Mouse (Mus musculus) hindbrain, embryonic 11.5 days (tissue): Measurements from ENCODE around the gene Rbm38. TPM values are rescaled to one million over a fixed set of nuclear protein-coding genes. Genes with fewer than 3 reads are reported as not detected.

ENCODE experiments used
- ATAC-seq: fragments of 200-750 bp; cut with Nextera tagmentation; 2 replicates; pipeline ENCODE4 v1.8.0; 2017; ENCODE audit warnings: mild to moderate bottlenecking, moderate TSS enrichment, moderate library complexity; ENCODE audit not compliant: low FRiP score
- DNase-seq: peaks from one replicate; pipeline ENCODE4 v3.0.0-alpha.2; 2015; ENCODE audit warnings: low spot score
- H3K27ac ChIP-seq: fragments of 300-500 bp; sonication (generic); 2 replicates; pipeline ENCODE4 v1.5.1; 2014; ENCODE audit warnings: mild to moderate bottlenecking, low read depth, low read length
- H3K27me3 ChIP-seq: fragments of 300-500 bp; sonication (generic); 2 replicates; pipeline ENCODE4 v1.6.1; 2014; ENCODE audit warnings: mild to moderate bottlenecking, low read length, moderate library complexity, mixed read lengths; ENCODE audit not compliant: control insufficient read depth, insufficient read depth
- H3K36me3 ChIP-seq: fragments of 300-500 bp; sonication (generic); 2 replicates; pipeline ENCODE4 v1.6.1; 2014; ENCODE audit warnings: mild to moderate bottlenecking, low read length, moderate library complexity, mixed read lengths; ENCODE audit not compliant: control insufficient read depth, insufficient read depth
- H3K4me1 ChIP-seq: fragments of 300-500 bp; sonication (generic); replicated peaks from 2 replicates; pipeline ENCODE4 v1.6.1; 2014; ENCODE audit warnings: low read length, mixed read lengths; ENCODE audit not compliant: control insufficient read depth, insufficient read depth
- H3K4me2 ChIP-seq: fragments of 300-500 bp; sonication (generic); replicated peaks from 2 replicates; pipeline ENCODE4 v1.6.1; 2014; ENCODE audit warnings: mild to moderate bottlenecking, low read depth, low read length
- H3K4me3 ChIP-seq: fragments of 300-500 bp; sonication (generic); 2 replicates; pipeline ENCODE4 v1.5.1; 2014; ENCODE audit warnings: low read depth, low read length
- H3K9ac ChIP-seq: fragments of 300-500 bp; sonication (generic); 2 replicates; pipeline ENCODE4 v1.6.1; 2014; ENCODE audit warnings: low read depth, low read length
- H3K9me3 ChIP-seq: fragments of 300-500 bp; sonication (generic); 2 replicates; pipeline ENCODE4 v1.6.1; 2016; ENCODE audit warnings: low read length; ENCODE audit not compliant: control insufficient read depth
- WGBS: fragments of 180-500 bp; shearing (Covaris S2); extraction: QIAGEN DNeasy Blood & Tissue Kit; methylation state at CpG from one replicate; pipeline ENCODE4 v1.1.7; 2014; 5-methylcytosine and 5-hydroxymethylcytosine counted together
- polyA plus RNA-seq: library from polyadenylated mRNA; unstranded; fragments of >200 nt; fragmentation: Nextera tagmentation; extraction: Ambion mirVana; gene quantifications from 2 replicates; pipeline ENCODE4 v1.2.1, GENCODE M21; 2014

Rbm38 gene
- polyA plus RNA-seq, 1 experiment from 2014 or later = 63.3 TPM

GRCm38 (mm10) chr2:173053846-173054245, 33.5 kb downstream of the Rbm38 start:
- no peaks in the 10 kb centered on the region for H3K36me3 ChIP-seq
- no peaks in the 10 kb centered on the region for H3K4me1 ChIP-seq
- no peak overlapping the region for H3K4me3 ChIP-seq
- H3K27me3 ChIP-seq = no peaks in the 10 kb centered on the region
- H3K27ac ChIP-seq = no peak overlapping the region
- H3K9ac ChIP-seq = no peak overlapping the region
- DNase-seq = no peak
- ATAC-seq = no peak
- H3K9me3 ChIP-seq = no peaks in the 10 kb centered on the region
- 77% methylated on average over 6 of the region's 6 CpGs for WGBS
- no peak overlapping the region for H3K4me2 ChIP-seq

DNA sequence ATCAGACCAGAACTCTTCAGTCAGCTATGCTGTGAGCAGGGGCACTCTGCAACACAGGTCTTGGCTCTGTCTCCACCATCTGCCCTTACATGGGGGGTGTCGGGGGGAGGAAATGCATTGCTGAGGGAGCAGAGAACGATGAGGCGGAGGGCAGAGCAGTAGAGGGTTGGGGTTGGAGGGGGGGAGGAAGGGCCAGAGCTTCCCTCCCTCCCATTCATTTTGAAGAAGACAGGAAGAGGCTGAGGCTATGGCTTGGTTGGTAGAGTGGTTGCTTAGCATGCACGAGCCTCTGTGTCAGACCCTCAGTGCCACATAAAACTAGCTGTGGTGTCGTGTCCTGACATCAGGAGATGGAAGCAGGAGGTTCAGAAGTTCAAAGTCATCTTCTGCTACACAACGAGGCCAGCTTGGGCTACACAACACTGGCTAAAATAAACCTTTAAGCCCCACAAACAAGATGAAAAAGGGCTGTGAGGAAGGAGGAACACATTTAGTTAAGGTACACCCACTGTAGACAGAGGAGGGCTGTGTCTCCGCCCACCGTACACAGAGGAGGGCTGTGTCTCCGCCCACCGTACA, 36.1 kb downstream of the Rbm38 start:
- Histone ChIP-seq H3K4me3 (no peak overlapping the region), H3K4me1 (no peaks in the 10 kb centered on the region), H3K4me2 (no peak overlapping the region), H3K9me3 (no peaks in the 10 kb centered on the region), H3K9ac (no peak overlapping the region), H3K36me3 (no peaks in the 10 kb centered on the region), H3K27ac (no peak overlapping the region), H3K27me3 (no peaks in the 10 kb centered on the region)
- ATAC-seq = no peak
- DNase-seq = no peak
- WGBS = 84% methylated on average over 10 of the region's 10 CpGs

DNA sequence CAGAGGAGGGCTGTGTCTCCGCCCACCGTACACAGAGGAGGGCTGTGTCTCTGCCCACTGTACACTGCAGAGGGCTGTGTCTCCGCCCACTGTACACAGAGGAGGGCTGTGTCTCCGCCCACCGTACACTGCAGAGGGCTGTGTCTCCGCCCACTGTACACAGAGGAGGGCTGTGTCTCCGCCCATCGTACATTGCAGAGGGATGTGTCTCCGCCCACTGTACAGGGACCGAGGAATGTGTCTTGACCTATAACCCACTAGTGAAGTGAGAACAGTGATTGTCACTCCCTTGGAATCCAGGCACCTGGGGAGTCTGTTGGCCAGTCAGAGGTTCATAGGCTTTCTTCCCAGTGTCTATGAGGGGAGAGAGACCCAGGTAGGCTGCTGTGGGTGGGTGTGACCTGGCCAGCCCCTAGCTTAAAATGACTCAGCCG, 36.6 kb downstream of the Rbm38 start:
- Histone ChIP-seq H3K27ac (no peak overlapping the region), H3K27me3 (no peaks in the 10 kb centered on the region), H3K4me2 (no peak overlapping the region), H3K4me3 (no peak overlapping the region), H3K9me3 (no peaks in the 10 kb centered on the region), H3K9ac (no peak overlapping the region), H3K36me3 (no peaks in the 10 kb centered on the region), H3K4me1 (no peaks in the 10 kb centered on the region)
- ATAC-seq (no peak), DNase-seq (no peak)
- WGBS = 79% methylated on average over 11 of the region's 11 CpGs

DNA sequence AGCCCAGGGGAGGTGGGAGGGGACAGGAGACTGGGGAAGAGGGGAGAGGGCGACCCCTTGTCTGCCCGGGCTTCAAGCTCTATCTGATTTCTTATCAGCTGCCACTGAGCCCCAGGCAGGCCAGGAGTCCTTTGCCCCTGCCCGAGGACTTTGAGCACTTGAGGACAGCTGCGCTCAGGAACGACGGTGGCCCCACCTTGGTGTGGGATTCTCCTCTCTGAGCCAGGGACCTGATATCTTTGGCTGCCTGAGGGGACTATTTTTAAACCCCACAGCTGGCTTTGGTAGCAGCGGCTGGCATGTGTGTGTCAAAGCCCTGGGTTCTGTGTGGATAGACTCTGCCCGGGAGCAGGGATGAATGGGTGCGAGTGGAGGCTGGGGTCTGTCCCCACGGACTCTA, 37.3 kb downstream of the Rbm38 start:
- Histone ChIP-seq H3K4me3 (no peak overlapping the region), H3K4me1 (no peaks in the 10 kb centered on the region), H3K9ac (no peak overlapping the region), H3K36me3 (no peaks in the 10 kb centered on the region), H3K4me2 (no peak overlapping the region), H3K9me3 (no peaks in the 10 kb centered on the region), H3K27ac (no peak overlapping the region), H3K27me3 (no peaks in the 10 kb centered on the region)
- ATAC-seq (no peak), DNase-seq (no peak)
- WGBS = 63% methylated on average over 10 of the region's 10 CpGs

- Histone ChIP-seq H3K27ac (no peak overlapping the region), H3K9me3 (no peaks in the 10 kb centered on the region), H3K36me3 (no peaks in the 10 kb centered on the region), H3K9ac (no peak overlapping the region), H3K4me3 (no peak overlapping the region), H3K4me1 (no peaks in the 10 kb centered on the region), H3K4me2 (no peak overlapping the region), H3K27me3 (no peaks in the 10 kb centered on the region)
- 46% methylated on average over 11 of the region's 11 CpGs for WGBS
- DNase-seq (no peak), ATAC-seq (no peak)
Measured at GRCm38 (mm10) chr2:173058263-173058662, 38.0 kb downstream of the Rbm38 start.

- H3K4me1 ChIP-seq = no peaks in the 10 kb centered on the region
- H3K27me3 ChIP-seq = no peaks in the 10 kb centered on the region
- H3K4me3 ChIP-seq = no peak overlapping the region
- 81% methylated on average over 9 of the region's 9 CpGs for WGBS
- H3K27ac ChIP-seq = no peak overlapping the region
- ATAC-seq (no peak), DNase-seq (no peak)
- no peaks in the 10 kb centered on the region for H3K9me3 ChIP-seq
- no peak overlapping the region for H3K4me2 ChIP-seq
- no peaks in the 10 kb centered on the region for H3K36me3 ChIP-seq
- no peak overlapping the region for H3K9ac ChIP-seq
Measured at GRCm38 (mm10) chr2:173060450-173060849, 40.2 kb downstream of the Rbm38 start.

DNA sequence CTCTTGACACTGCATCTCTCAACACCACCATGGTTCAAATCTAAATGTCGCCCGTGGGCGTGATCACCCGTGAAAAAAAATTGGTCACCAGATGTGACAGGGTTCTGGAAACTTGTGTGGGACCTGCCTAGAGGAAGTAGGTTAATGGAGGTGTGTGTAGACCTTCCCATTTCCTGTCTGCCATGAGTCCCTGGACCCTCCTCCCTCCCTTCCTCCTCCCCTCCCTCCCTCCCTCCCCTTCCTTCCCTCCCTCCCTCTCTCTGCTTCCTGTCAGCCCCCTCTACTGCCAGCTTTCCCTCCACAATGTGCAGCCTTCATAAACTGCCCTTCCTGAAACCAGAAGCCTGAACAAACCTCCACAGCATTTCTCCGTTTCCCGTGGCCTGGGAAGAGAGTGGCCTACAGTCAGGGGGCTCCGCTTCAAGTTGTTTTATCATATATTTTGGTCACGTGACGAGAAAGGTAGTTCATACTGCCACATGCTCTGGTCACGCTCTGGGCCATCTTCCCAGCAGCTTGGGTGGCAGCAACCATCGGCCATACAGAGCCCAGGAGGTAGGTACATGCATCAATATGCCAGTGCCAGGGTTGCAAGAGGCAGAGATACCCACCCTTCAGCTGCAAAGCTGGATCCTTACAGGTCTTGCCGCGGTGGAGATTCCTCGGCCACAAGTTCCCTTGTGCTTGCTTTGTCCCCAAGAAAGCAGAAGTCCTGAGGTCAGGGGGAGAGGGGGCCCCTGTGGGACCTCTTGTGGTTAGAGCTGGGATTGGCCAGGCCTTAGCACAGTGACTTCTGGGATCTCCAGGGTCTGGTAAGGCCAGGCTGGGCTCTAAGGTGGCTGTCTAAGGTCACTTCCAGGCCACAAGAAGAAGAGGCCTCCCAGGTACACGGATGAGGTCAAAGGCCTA, 41.4 kb downstream of the Rbm38 start:
- DNase-seq (no peak), ATAC-seq (no peak)
- Histone ChIP-seq H3K36me3 (no peaks in the 10 kb centered on the region), H3K27ac (no peak overlapping the region), H3K27me3 (no peaks in the 10 kb centered on the region), H3K4me3 (no peak overlapping the region), H3K9me3 (no peaks in the 10 kb centered on the region), H3K4me1 (no peaks in the 10 kb centered on the region), H3K4me2 (no peak overlapping the region), H3K9ac (no peak overlapping the region)
- WGBS = 73% methylated on average over 15 of the region's 15 CpGs

DNA sequence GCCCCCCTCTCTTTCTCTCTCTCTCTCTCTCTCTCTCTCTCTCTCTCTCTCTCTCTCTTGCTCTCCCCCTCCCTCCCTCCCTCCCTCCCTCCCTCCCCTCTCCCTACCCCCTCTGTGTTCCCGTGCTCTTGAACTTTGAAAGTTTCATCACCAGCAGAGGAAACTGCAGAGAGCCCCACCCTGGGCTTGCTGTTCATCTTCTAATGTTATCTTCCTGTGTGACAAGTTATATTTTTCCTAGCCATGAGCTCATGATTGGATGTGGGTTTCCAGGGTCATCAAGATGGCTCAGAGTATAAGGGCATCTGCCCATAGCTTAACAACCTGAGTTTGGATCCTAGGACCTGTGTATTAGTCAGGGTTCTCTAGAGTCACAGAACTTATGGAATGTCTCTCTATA, 42.9 kb downstream of the Rbm38 start:
- DNase-seq (no peak), ATAC-seq (no peak)
- Histone ChIP-seq H3K27me3 (no peaks in the 10 kb centered on the region), H3K4me3 (no peak overlapping the region), H3K9me3 (no peaks in the 10 kb centered on the region), H3K4me2 (no peak overlapping the region), H3K9ac (no peak overlapping the region), H3K36me3 (no peaks in the 10 kb centered on the region), H3K27ac (no peak overlapping the region), H3K4me1 (no peaks in the 10 kb centered on the region)
- WGBS = no CpG with 5 or more reads among the region's 1 CpGs

DNA sequence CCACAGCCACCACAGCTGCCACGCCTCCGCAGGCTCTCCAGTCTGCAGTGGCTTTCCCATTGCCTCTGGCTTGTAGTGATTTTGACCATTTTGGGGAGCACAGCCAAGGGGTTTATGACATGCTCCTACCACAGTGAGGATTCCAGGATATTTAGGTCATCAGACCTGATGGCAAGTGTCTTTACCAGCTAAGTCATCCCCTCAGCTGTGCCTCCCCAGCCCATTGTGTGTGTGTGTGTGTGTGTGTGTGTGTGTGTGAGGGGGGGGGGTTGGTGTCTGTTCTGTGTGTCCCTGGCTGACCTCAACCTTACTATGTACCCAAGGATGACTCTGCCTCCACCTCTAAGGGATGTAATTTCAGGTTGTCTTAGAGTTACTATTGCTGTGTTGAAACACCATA, 44.6 kb downstream of the Rbm38 start:
- Histone ChIP-seq H3K9ac (no peak overlapping the region), H3K27ac (no peak overlapping the region), H3K4me3 (no peak overlapping the region), H3K4me1 (no peaks in the 10 kb centered on the region), H3K9me3 (no peaks in the 10 kb centered on the region), H3K4me2 (no peak overlapping the region), H3K36me3 (no peaks in the 10 kb centered on the region), H3K27me3 (no peaks in the 10 kb centered on the region)
- 100% methylated on average over 2 of the region's 2 CpGs for whole genome bisulfite sequencing
- ATAC-seq (no peak), DNase-seq (no peak)
